Mouse (Mus musculus): Measurements from ENCODE around the gene Asb16. TPM values are rescaled to one million over a fixed set of nuclear protein-coding genes. Genes with fewer than 3 reads are reported as not detected.
A peak's percentile ranks its signal among the peaks of the same experiment; 100 is the strongest.

The Asb16 gene
- total RNA-seq (2014; rRNA removed) (2.2 and 2.6 TPM in 2 replicates), polyA plus RNA-seq (2015; fragmentation: Nextera tagmentation; extraction: Ambion mirVana) (0.29 and 0.41 TPM in 2 replicates)

DNA sequence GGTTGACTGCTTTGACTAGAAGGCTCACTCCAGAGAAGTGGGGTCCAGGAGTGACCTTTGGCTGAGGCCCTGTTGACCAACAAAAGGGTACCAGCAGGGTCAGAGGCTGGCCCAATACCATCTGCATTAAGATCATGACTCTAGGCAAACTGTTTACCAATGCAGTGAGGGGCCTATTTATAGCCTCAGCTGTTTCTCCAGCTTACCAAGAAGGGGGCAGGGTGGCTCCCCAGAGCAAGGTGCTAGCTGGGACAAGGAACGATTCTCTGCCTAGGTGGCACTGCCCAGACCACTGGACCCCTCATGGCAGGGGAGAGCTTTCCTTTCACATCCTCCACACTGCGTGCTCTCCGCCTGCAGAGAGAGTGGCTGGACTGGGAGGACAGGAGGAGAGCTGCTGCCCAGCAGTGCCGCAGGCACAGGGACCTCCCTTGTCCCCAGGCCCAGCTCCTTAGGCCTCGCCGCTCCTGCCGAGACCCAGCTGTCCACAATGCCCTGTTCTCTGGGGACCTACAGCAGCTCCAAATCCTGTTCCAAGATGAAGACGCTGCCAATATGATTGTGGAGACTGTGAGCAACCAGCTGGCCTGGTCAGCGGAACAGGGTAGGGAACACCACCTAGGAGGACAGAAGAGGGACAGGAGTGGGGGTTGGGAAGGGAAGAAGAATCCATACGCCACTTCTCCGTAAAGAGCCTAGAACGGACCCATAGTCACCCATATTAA is at the start of gene Asb16:
Gene Asb16, plus strand, starts transcription at position 224 of the 725 bp plus-strand sequence.
- no peak for ATAC-seq
- Histone ChIP-seq H3K4me2 (ENCODE audit: low read depth, low read length) (no peak within 1 kb of the TSS), H3K9ac (replicated peaks; ENCODE audit: low read length) (no peak within 1 kb of the TSS), H3K9me3 (ENCODE audit: low read length) (no peaks in the 10 kb centered on the region), H3K36me3 (ENCODE audit: insufficient read depth, low read length) (no peaks in the 10 kb centered on the region), H3K4me3 (ENCODE audit: low read length) (no peak within 1 kb of the TSS), H3K27me3 (ENCODE audit: insufficient read depth, low read length) (no peaks in the 10 kb centered on the region), H3K4me1 (ENCODE audit: insufficient read depth, low read length) (peaks cover 5% of the 10 kb centered on the region; the same call in 1 of the 2 replicates), H3K27ac (no peak within 1 kb of the TSS)
- no peak for DNase-seq (ENCODE audit: low spot score)
- WGBS: 79% methylated on average over 12 of the region's 12 CpGs
- TF ChIP-seq CTCF (IDR thresholded peaks at IDR 0.05; ENCODE audit: low read depth): no peak

DNA sequence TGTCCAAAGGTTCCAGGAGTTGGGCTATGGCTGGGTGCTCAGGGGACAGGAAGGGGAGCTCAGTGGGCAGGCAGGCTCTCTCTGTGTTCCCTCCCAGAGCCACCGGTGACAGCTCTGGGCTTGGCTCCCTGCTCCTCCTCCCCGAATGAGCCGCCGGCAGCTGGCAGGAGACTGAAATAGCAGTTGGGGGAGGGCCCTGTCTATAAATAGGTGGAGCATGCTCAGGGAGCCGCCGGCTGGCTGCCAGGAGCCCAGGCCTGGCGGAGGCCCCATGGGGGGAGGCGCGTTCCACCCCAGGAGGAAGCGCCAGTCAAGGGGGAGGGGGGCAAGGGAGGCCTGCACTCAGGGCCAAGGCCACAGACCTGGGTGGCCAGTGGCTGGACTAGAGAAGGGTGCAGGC is 49.8 kb upstream of the Asb16 start:
- ATAC-seq (peak; percentile 84), DNase-seq (ENCODE audit: low spot score) (peak; percentile 92)
- WGBS: under 1% methylated on average over 10 of the region's 10 CpGs
- Histone ChIP-seq H3K36me3 (ENCODE audit: insufficient read depth, low read length) (0 out of 2 replicates have a peak, but pooled peaks cover 4% of the 10 kb centered on the region), H3K9ac (replicated peaks; ENCODE audit: low read length) (peak overlapping the region; percentile 31), H3K27ac (peak overlapping the region; percentile 52; the same call in 1 of the 2 replicates), H3K27me3 (ENCODE audit: insufficient read depth, low read length) (no peaks in the 10 kb centered on the region), H3K4me3 (ENCODE audit: low read length) (peak overlapping the region; percentile 24), H3K4me1 (ENCODE audit: insufficient read depth, low read length) (peaks cover 51% of the 10 kb centered on the region), H3K9me3 (ENCODE audit: low read length) (no peaks in the 10 kb centered on the region), H3K4me2 (ENCODE audit: low read depth, low read length) (peak overlapping the region; percentile 53)
- no peak for TF ChIP-seq CTCF (IDR thresholded peaks at IDR 0.05; ENCODE audit: low read depth)

DNA sequence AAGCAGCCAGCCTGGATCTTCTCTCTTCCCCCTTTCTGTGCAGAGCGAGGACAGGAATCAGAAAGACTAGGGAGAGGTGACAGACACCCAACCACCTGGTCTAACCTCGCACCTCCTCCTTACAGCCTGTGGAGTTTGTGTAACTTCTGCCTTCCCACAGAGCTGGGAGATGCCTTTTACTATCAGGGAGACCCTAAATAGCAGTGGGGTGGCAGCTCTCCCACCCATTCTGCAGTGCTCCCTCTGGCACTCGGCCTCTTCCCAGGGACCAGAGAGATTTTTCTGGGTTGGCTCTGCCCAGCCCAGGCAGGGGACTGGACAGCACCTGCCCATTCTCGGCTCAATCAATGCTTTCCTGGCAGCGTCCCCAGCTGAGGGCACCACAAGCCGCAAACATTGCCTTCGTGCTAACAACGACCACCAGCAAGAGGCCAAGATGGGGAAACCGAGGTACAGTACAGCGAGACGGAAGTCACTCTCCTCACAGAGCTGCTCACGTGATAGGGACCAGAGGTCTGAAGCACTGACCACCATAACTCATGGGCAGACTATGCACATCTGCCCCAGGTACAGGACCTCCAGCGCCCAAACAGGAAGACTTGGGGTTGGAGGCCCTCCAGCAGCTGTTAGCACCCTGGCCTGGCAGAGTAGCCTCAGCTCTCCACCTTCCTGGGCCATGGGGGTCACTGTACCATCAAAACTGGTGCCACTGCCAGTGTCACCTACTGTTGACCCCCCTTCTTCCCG is 49.1 kb upstream of the Asb16 start:
- WGBS: 59% methylated on average over 13 of the region's 14 CpGs
- H3K27me3 ChIP-seq (ENCODE audit: insufficient read depth, low read length): no peaks in the 10 kb centered on the region
- H3K9me3 ChIP-seq (ENCODE audit: low read length): no peaks in the 10 kb centered on the region
- ATAC-seq (no peak), DNase-seq (ENCODE audit: low spot score) (no peak)
- peak overlapping the region; percentile 9; the same call in 1 of the 2 replicates for H3K9ac ChIP-seq (replicated peaks; ENCODE audit: low read length)
- 0 out of 2 replicates have a peak, but pooled peaks cover 4% of the 10 kb centered on the region for H3K36me3 ChIP-seq (ENCODE audit: insufficient read depth, low read length)
- H3K4me1 ChIP-seq (ENCODE audit: insufficient read depth, low read length): peaks cover 48% of the 10 kb centered on the region
- H3K27ac ChIP-seq: peak overlapping the region; percentile 52; the same call in 1 of the 2 replicates
- H3K4me2 ChIP-seq (ENCODE audit: low read depth, low read length): peak overlapping the region; percentile 53
- H3K4me3 ChIP-seq (ENCODE audit: low read length): 0 out of 2 replicates have a peak overlapping the region, but pooled peaks have one; percentile 24
- TF ChIP-seq CTCF (IDR thresholded peaks at IDR 0.05; ENCODE audit: low read depth): no peak

DNA sequence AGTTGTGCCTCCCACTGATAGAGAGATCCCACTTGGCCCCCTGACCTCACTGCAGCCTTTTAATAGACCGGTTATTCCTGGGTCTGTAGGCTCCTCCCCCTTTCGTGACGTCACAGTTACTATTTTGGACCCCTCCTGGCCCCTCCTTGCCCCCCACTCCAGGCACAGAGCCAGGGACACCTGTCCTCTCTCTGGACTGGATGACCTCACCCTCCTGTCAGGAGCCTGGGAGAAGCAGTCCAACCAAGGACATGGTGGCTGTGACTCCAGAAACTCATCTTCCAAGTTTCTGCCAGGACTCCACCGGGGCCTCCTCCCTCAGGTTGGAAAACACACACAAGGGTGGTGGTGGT is 48.6 kb upstream of the Asb16 start:
- 0 out of 2 replicates have a peak, but pooled peaks cover 4% of the 10 kb centered on the region for H3K36me3 ChIP-seq (ENCODE audit: insufficient read depth, low read length)
- no peak for ATAC-seq
- TF ChIP-seq CTCF (IDR thresholded peaks at IDR 0.05; ENCODE audit: low read depth): no peak
- DNase-seq (ENCODE audit: low spot score): no peak
- H3K9ac ChIP-seq (replicated peaks; ENCODE audit: low read length): no peak overlapping the region
- no peaks in the 10 kb centered on the region for H3K27me3 ChIP-seq (ENCODE audit: insufficient read depth, low read length)
- H3K4me3 ChIP-seq (ENCODE audit: low read length): no peak overlapping the region
- no peak overlapping the region for H3K27ac ChIP-seq
- no peaks in the 10 kb centered on the region for H3K9me3 ChIP-seq (ENCODE audit: low read length)
- peaks cover 49% of the 10 kb centered on the region for H3K4me1 ChIP-seq (ENCODE audit: insufficient read depth, low read length)
- no peak overlapping the region for H3K4me2 ChIP-seq (ENCODE audit: low read depth, low read length)
- WGBS: 73% methylated on average over 4 of the region's 4 CpGs

DNA sequence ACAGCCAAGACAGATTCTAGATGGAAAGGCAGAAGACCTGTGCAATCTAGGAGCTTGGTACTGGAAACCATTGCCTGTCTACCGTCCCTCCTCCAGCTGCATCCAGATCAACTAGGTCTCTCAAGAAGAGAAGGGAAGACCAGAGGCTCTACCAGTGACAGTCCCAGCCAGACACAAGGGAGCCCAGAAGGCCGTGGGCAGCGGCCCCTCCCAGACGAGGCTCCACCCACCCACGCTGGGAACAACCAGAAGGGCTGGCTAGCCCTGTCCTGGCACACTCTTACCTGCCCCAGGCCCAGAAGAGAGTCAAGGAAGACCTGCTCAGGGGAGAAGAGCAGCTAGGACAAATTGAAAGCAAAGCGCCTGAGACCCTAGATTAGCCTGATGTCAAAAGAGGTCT is 48.1 kb upstream of the Asb16 start:
- Histone ChIP-seq H3K27ac (no peak overlapping the region), H3K4me2 (ENCODE audit: low read depth, low read length) (no peak overlapping the region), H3K27me3 (ENCODE audit: insufficient read depth, low read length) (no peaks in the 10 kb centered on the region), H3K4me3 (ENCODE audit: low read length) (no peak overlapping the region), H3K36me3 (ENCODE audit: insufficient read depth, low read length) (0 out of 2 replicates have a peak, but pooled peaks cover 4% of the 10 kb centered on the region), H3K9me3 (ENCODE audit: low read length) (no peaks in the 10 kb centered on the region), H3K4me1 (ENCODE audit: insufficient read depth, low read length) (peaks cover 47% of the 10 kb centered on the region), H3K9ac (replicated peaks; ENCODE audit: low read length) (no peak overlapping the region)
- whole genome bisulfite sequencing: 66% methylated on average over 6 of the region's 6 CpGs
- ATAC-seq (no peak), DNase-seq (ENCODE audit: low spot score) (no peak)
- TF ChIP-seq CTCF (IDR thresholded peaks at IDR 0.05; ENCODE audit: low read depth): no peak

DNA sequence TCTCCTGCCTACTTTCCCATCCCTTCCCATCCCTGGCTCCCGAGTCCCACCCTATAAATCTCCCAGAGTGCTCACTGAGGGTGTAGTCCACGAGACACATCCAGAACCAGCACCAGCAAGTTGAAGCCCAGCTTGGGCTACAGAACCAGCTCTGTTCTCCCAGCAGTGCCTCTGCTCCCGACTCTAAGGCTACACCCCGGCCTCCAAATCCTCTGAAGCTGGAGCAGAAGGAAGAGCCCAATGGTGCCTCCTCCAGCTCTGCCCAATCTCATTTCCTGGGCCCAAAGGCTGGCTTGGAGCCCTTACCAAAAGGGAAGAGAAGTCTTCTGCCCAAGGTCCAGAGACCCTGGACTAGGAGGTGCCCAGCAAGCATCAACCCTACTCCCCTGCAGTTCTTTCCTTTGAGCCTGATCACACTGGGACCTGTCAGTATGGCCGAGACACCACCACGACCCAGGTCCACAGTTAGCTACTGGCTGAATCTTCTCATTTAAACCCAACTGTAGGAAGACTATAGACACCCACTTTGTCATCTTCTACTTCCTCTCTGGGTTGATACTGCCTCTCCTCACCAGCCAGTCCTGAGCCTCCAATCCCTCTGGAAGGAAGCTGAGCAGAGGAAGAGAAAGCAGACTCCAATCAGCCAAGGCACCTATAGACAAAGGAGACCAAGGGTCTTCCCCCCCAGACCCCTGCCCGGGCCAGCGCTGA is 47.1 kb upstream of the Asb16 start:
- no peaks in the 10 kb centered on the region for H3K27me3 ChIP-seq (ENCODE audit: insufficient read depth, low read length)
- no peak for ATAC-seq
- WGBS: 82% methylated on average over 8 of the region's 8 CpGs
- peaks cover 46% of the 10 kb centered on the region for H3K4me1 ChIP-seq (ENCODE audit: insufficient read depth, low read length)
- no peak for TF ChIP-seq CTCF (IDR thresholded peaks at IDR 0.05; ENCODE audit: low read depth)
- no peak overlapping the region for H3K4me2 ChIP-seq (ENCODE audit: low read depth, low read length)
- no peaks in the 10 kb centered on the region for H3K9me3 ChIP-seq (ENCODE audit: low read length)
- H3K36me3 ChIP-seq (ENCODE audit: insufficient read depth, low read length): 0 out of 2 replicates have a peak, but pooled peaks cover 4% of the 10 kb centered on the region
- no peak overlapping the region for H3K4me3 ChIP-seq (ENCODE audit: low read length)
- H3K9ac ChIP-seq (replicated peaks; ENCODE audit: low read length): no peak overlapping the region
- H3K27ac ChIP-seq: no peak overlapping the region
- no peak for DNase-seq (ENCODE audit: low spot score)
